28 mouse cellular contexts compared by ENCODE assay signal in the genomic region with DNA sequence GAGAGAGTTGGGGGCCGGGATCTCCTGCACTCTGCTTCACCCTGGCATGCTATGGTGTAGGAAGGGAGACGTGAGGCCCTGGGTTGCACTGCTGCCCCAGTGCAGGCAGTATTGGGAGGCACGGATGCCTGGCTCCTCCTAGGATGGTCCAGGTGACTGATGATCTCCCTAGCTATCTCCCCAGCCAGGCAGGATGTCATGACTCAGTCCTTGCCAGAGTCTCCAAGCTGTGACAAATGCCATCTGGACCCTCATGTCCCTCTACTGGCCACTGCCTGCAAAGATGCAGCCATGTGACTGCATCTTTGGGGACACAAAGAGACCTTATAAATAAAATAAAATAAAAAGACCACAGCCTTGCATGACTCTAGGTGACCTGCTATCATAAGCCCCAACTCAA.
A peak's percentile ranks its signal among the peaks of the same experiment; 100 is the strongest.
DNase-seq lines count a peak whose midpoint lies in the region; ATAC-seq and TF ChIP-seq lines count a peak whose summit lies in the region.
"Had no signal": no experiment of that assay in that cellular context is flagged by ENCODE, and none has a peak within 500 bp of the region (broad histone marks: within the 10 kb centered on the region; RNA-seq: fewer than 3 reads in every experiment).

No protein-coding gene starts in this region.

- no peak overlapping the region for H3K9ac ChIP-seq in hindbrain, embryonic 13.5 days
- H3K9ac ChIP-seq in hindbrain, embryonic 14.5 days, result no peak overlapping the region
- H3K9ac ChIP-seq in heart, adult 2 months (ENCODE audit: low read depth, low read length), result no peak overlapping the region
- H3K9ac ChIP-seq: embryonic facial prominence, embryonic 15.5 days; forebrain, embryonic 12.5 days; forebrain, postnatal 0 days; hindbrain, embryonic 12.5 days; kidney, embryonic 15.5 days; limb, embryonic 15.5 days; liver, embryonic 13.5 days; lung, embryonic 14.5 days; neural tube, embryonic 13.5 days had no signal

- peak; percentile 52; the same call in 1 of the 2 replicates for TF ChIP-seq CTCF in cerebellum, adult 2 months (IDR thresholded peaks at IDR 0.05; ENCODE audit: borderline replicate concordance, insufficient read depth, low read depth, low read length)
- no peak for TF ChIP-seq CTCF in heart, adult 2 months (IDR thresholded peaks at IDR 0.05)
- no peak for TF ChIP-seq CTCF in lung, adult 2 months (IDR thresholded peaks at IDR 0.05; ENCODE audit: insufficient read depth, low read length)

- peaks cover 23% of the 10 kb centered on the region for H3K4me1 ChIP-seq in hindbrain, embryonic 13.5 days (replicated peaks)
- H3K4me1 ChIP-seq in hindbrain, embryonic 14.5 days (replicated peaks; ENCODE audit: control insufficient read depth, insufficient read depth, low read length), result peaks cover 2% of the 10 kb centered on the region; the same call in 1 of the 2 replicates
- H3K4me1 ChIP-seq in cerebellum, adult 2 months (ENCODE audit: control insufficient read depth, insufficient read depth, low read length), result peaks cover 46% of the 10 kb centered on the region
- H3K4me1 ChIP-seq in heart, adult 2 months (ENCODE audit: control insufficient read depth, insufficient read depth, low read length), result peaks cover 6% of the 10 kb centered on the region
- H3K4me1 ChIP-seq in lung, adult 2 months (ENCODE audit: control insufficient read depth, insufficient read depth, low read length), result no peaks in the 10 kb centered on the region
- H3K4me1 ChIP-seq: kidney, embryonic 15.5 days; liver, embryonic 13.5 days had no signal

- H3K9me3 ChIP-seq in hindbrain, embryonic 13.5 days, result no peaks in the 10 kb centered on the region
- no peaks in the 10 kb centered on the region for H3K9me3 ChIP-seq in hindbrain, embryonic 14.5 days (ENCODE audit: control insufficient read depth, low read length)
- H3K9me3 ChIP-seq: embryonic facial prominence, embryonic 10.5 days; embryonic facial prominence, embryonic 15.5 days; forebrain, embryonic 12.5 days; hindbrain, embryonic 12.5 days; kidney, embryonic 15.5 days; limb, embryonic 10.5 days; limb, embryonic 15.5 days; liver, embryonic 13.5 days; neural tube, embryonic 13.5 days had no signal

- 0 out of 2 replicates have a peak, but pooled peaks have one; percentile 29 for ATAC-seq in hindbrain, embryonic 13.5 days (ENCODE audit: low FRiP score)
- no peak for ATAC-seq in hindbrain, embryonic 14.5 days (ENCODE audit: low FRiP score)
- ATAC-seq: forebrain, postnatal 0 days had no signal

- no peak for TF ChIP-seq EP300 in heart, adult 2 months (IDR thresholded peaks at IDR 0.05; ENCODE audit: insufficient read depth, low read depth, low read length)

- no peak for TF ChIP-seq POLR2A in cerebellum, adult 2 months (IDR thresholded peaks at IDR 0.05; ENCODE audit: borderline replicate concordance, insufficient read depth, low read length)
- TF ChIP-seq POLR2A in heart, adult 2 months (IDR thresholded peaks at IDR 0.05; ENCODE audit: insufficient read depth, low read depth, low read length), result no peak
- no peak for TF ChIP-seq POLR2A in lung, adult 2 months (IDR thresholded peaks at IDR 0.05; ENCODE audit: borderline replicate concordance, extremely low read depth, low read depth, low read length)

- no peak for DNase-seq in hindbrain, embryonic 14.5 days (ENCODE audit: low spot score)
- peak; percentile 90 for DNase-seq in brain, adult 2 months (ENCODE audit: low read depth, low spot score)
- DNase-seq in cerebellum, adult 2 months, result peak; percentile 67 to 83
- DNase-seq in cerebellum, postnatal 14 days, result peak; percentile 75
- DNase-seq in thymus, postnatal 14 days, result no peak
- DNase-seq in heart, adult 2 months, result no peak
- DNase-seq in lung, adult 2 months, result no peak
- DNase-seq: adrenal gland, postnatal 10 days; forebrain, postnatal 0 days; gastrocnemius, postnatal 10 days; heart, postnatal 36 days; kidney, adult 18-20 months; kidney, postnatal 25 days; liver, embryonic 13.5 days; lung, embryonic 14.5 days; lung, postnatal 36 days had no signal

- H3K27ac ChIP-seq in hindbrain, embryonic 13.5 days, result no peak overlapping the region
- H3K27ac ChIP-seq in hindbrain, embryonic 14.5 days, result no peak overlapping the region
- H3K27ac ChIP-seq in cerebellum, adult 2 months (ENCODE audit: insufficient read depth, low read length), result no peak overlapping the region
- no peak overlapping the region for H3K27ac ChIP-seq in heart, adult 2 months
- H3K27ac ChIP-seq: embryonic facial prominence, embryonic 10.5 days; embryonic facial prominence, embryonic 15.5 days; forebrain, embryonic 12.5 days; hindbrain, embryonic 12.5 days; kidney, embryonic 15.5 days; limb, embryonic 10.5 days; limb, embryonic 15.5 days; liver, embryonic 13.5 days; neural tube, embryonic 13.5 days had no signal

- no peaks in the 10 kb centered on the region for H3K79me2 ChIP-seq in heart, adult 2 months (replicated peaks; ENCODE audit: control insufficient read depth, insufficient read depth, low read length)

- H3K27me3 ChIP-seq in hindbrain, embryonic 13.5 days, result no peaks in the 10 kb centered on the region; the same call in 1 of the 2 replicates
- no peaks in the 10 kb centered on the region for H3K27me3 ChIP-seq in hindbrain, embryonic 14.5 days (ENCODE audit: control insufficient read depth, insufficient read depth, low read length)
- H3K27me3 ChIP-seq in cerebellum, adult 2 months (ENCODE audit: control insufficient read depth, insufficient read depth, low read length), result no peaks in the 10 kb centered on the region
- H3K27me3 ChIP-seq in heart, adult 2 months (ENCODE audit: control insufficient read depth, insufficient read depth, low read length), result no peaks in the 10 kb centered on the region
- H3K27me3 ChIP-seq: embryonic facial prominence, embryonic 15.5 days; forebrain, embryonic 12.5 days; hindbrain, embryonic 12.5 days; kidney, embryonic 15.5 days; limb, embryonic 15.5 days; liver, embryonic 13.5 days; neural tube, embryonic 13.5 days had no signal

- no peak overlapping the region for H3K4me2 ChIP-seq in hindbrain, embryonic 13.5 days
- no peak overlapping the region for H3K4me2 ChIP-seq in hindbrain, embryonic 14.5 days (replicated peaks)
- H3K4me2 ChIP-seq: embryonic facial prominence, embryonic 15.5 days; forebrain, embryonic 12.5 days; heart, embryonic 11.5 days; hindbrain, embryonic 12.5 days; kidney, embryonic 15.5 days; limb, embryonic 15.5 days; liver, embryonic 13.5 days; lung, embryonic 14.5 days; midbrain, embryonic 11.5 days; neural tube, embryonic 13.5 days had no signal

- 74% methylated on average over 3 of the region's 3 CpGs for WGBS in hindbrain, embryonic 13.5 days
- WGBS in hindbrain, embryonic 14.5 days, result 85% methylated on average over 3 of the region's 3 CpGs
- 38% methylated on average over 3 of the region's 3 CpGs for WGBS in cerebellum, adult 2 months
- 48% methylated on average over 3 of the region's 3 CpGs for WGBS in heart, adult 2 months
- 56% methylated on average over 3 of the region's 3 CpGs for WGBS in lung, adult 2 months

- H3K4me3 ChIP-seq in hindbrain, embryonic 13.5 days, result no peak overlapping the region
- no peak overlapping the region for H3K4me3 ChIP-seq in hindbrain, embryonic 14.5 days (replicated peaks; ENCODE audit: low read length)
- no peak overlapping the region for H3K4me3 ChIP-seq in cerebellum, adult 2 months (replicated peaks; ENCODE audit: insufficient read depth, low read depth, low read length)
- H3K4me3 ChIP-seq in heart, adult 2 months, result no peak overlapping the region
- H3K4me3 ChIP-seq in lung, adult 2 months (replicated peaks; ENCODE audit: extremely low read depth, low read depth, low read length), result no peak overlapping the region
- H3K4me3 ChIP-seq: embryonic facial prominence, embryonic 10.5 days; embryonic facial prominence, embryonic 15.5 days; forebrain, embryonic 12.5 days; hindbrain, embryonic 12.5 days; kidney, embryonic 15.5 days; limb, embryonic 10.5 days; limb, embryonic 15.5 days; liver, embryonic 13.5 days; neural tube, embryonic 13.5 days had no signal

- intact Hi-C loops in heart, adult 2 months (cut with DNase I), result no loop called here

- no peaks in the 10 kb centered on the region for H3K36me3 ChIP-seq in hindbrain, embryonic 13.5 days
- no peaks in the 10 kb centered on the region for H3K36me3 ChIP-seq in hindbrain, embryonic 14.5 days (replicated peaks; ENCODE audit: control insufficient read depth, insufficient read depth)
- no peaks in the 10 kb centered on the region for H3K36me3 ChIP-seq in heart, adult 2 months (ENCODE audit: control insufficient read depth, insufficient read depth, low read length)
- H3K36me3 ChIP-seq: embryonic facial prominence, embryonic 10.5 days; embryonic facial prominence, embryonic 15.5 days; forebrain, embryonic 12.5 days; G1E; hindbrain, embryonic 12.5 days; kidney, embryonic 15.5 days; limb, embryonic 10.5 days; limb, embryonic 15.5 days; liver, embryonic 13.5 days; neural tube, embryonic 13.5 days had no signal

Comparison
In these comparisons a context has a peak if more than half of its experiments do, and no peak if none do; other contexts are left out.
1. DNase-seq: peak in brain, adult 2 months (single experiment), cerebellum, adult 2 months (2 of 2) and cerebellum, postnatal 14 days (2 of 2); none in hindbrain, embryonic 14.5 days (single experiment), thymus, postnatal 14 days (single experiment), heart, adult 2 months (0 of 2) and lung, adult 2 months (single experiment).